Mouse (Mus musculus): ENCODE data around the gene Dnajc19. TPM values are rescaled to one million over a fixed set of nuclear protein-coding genes. Genes with fewer than 3 reads are reported as not detected.
"Not testable (repeated sequence)": the region's sequence is repeated elsewhere in the genome, so short reads cannot be mapped to it uniquely, and the experiment has no call there.

The Dnajc19 gene
- polyA plus RNA-seq, 1 experiment from 2014 or later: 133 TPM

DNA sequence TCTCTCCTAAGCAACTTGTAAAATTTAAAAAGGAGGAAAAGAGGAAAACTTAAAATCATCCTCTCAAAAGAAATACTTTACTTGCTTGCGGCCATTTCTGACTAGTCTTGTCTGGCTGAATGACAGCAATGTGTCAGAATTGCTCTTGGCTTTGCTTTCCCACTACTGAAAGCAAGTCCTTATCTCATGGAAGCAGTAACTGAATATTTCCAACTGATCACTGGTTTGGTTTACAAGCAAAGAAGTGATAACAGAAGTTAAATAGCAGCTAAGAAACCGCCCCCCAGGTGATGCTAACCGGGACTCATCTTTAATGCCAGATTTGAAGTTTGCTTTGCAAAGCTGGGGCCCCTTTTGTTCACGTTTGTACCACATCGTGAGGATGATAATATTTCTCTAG, 2.5 kb upstream of the Dnajc19 start:
- Histone ChIP-seq H3K27me3 (replicated peaks) (no peaks in the 10 kb centered on the region), H3K4me3 (replicated peaks) (no peak overlapping the region), H3K9me3 (replicated peaks) (no peaks in the 10 kb centered on the region), H3K4me1 (peaks cover 20% of the 10 kb centered on the region), H3K36me3 (no peaks in the 10 kb centered on the region; the same call in none of the 2 replicates), H3K4me2 (no peak overlapping the region), H3K9ac (replicated peaks) (no peak overlapping the region), H3K27ac (replicated peaks) (no peak overlapping the region)
- no peak for ATAC-seq (ENCODE audit: low FRiP score)
- 81% methylated on average over 5 of the region's 5 CpGs for WGBS

DNA sequence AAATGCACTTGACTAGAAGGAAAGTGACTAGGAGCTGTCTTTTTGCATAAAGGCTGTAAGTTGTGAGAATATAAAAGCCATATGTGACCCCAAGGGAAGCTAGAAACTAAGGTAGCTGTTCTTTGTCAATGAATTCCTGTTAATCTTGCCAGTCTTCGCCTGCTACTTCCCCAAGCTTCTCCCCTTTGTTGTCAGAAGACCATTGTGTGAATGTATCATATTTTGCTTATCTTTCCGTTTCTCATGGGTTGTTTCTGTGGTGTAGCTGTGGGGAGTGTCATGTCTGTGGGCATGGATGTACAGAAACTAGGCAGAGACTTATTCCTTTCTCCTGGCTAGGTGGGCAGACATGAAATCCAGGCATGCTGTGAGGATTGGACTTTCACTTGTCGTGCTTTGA, 808 bp upstream of the Dnajc19 start:
- H3K4me2 ChIP-seq: peak overlapping the region; percentile 59
- peak overlapping the region; percentile 75 for H3K4me3 ChIP-seq (replicated peaks)
- peaks cover 3% of the 10 kb centered on the region for H3K36me3 ChIP-seq
- H3K9me3 ChIP-seq (replicated peaks): no peaks in the 10 kb centered on the region
- H3K27me3 ChIP-seq (replicated peaks): no peaks in the 10 kb centered on the region
- 90% methylated on average over 3 of the region's 3 CpGs for WGBS
- ATAC-seq (ENCODE audit: low FRiP score): 0 out of 2 replicates have a peak, but pooled peaks have one; percentile 4
- H3K9ac ChIP-seq (replicated peaks): peak overlapping the region; percentile 80
- H3K27ac ChIP-seq (replicated peaks): peak overlapping the region; percentile 82
- H3K4me1 ChIP-seq: peaks cover 20% of the 10 kb centered on the region

DNA sequence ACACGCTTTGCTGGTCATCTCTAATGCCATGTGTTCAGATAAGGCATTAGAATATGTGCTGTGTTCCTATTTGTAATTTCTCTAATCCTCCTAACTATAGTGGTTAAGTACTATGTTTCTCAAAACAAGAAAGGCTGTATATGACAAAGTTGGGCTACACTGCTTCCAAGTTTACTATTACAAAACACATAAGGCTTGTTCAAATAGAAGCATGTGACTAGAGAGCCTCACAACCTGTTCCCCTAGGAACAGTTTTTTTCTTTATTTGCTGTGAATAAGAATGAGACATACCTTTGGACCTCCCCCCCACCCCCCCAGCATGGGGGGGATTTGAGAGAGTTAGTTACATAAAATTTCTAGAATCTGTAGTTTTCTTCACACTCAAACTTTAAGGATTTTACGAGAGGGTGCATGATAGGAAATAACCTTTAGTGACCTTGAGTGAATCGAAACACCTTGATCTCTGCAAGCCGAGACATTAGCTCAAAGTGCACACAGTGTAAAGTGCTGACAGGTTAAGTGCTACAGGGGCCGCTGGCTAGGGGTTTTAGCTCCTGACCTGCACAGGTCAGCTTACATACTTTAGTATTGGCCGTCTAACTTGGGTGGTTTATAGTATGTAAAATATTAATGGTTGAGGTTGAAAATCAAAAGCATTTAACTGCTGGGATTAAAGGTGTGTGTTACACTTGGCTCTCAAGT, 4.9 kb downstream of the Dnajc19 start:
- Histone ChIP-seq H3K4me3 (replicated peaks) (no peak overlapping the region), H3K36me3 (peaks cover 25% of the 10 kb centered on the region)
- WGBS: 90% methylated on average over 6 of the region's 6 CpGs

DNA sequence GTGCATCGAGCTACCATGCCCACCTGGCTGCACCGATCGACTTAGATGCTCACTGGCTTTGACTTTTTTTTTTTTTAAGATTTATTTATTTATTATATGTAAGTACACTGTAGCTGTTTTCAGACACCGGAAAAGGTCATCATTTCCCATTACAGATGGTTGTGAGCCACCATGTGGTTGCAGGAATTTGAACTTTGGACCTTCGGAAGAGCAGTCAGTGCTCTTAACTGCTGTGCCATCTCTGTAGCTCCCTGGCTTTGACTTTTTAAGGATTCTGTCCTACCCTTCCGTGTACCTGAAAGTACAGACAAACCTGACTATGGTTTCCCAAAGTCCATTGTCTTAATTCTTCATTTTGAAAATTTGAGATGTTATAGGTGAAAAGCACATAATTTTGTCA, 8.4 kb downstream of the Dnajc19 start:
- no peak overlapping the region for H3K9ac ChIP-seq (replicated peaks)
- H3K9me3 ChIP-seq (replicated peaks): no peaks in the 10 kb centered on the region
- no peak overlapping the region for H3K4me2 ChIP-seq
- no peaks in the 10 kb centered on the region for H3K4me1 ChIP-seq
- 96% methylated on average over 6 of the region's 6 CpGs for WGBS
- H3K4me3 ChIP-seq (replicated peaks): no peak overlapping the region
- ATAC-seq (ENCODE audit: low FRiP score): no peak
- H3K27ac ChIP-seq (replicated peaks): no peak overlapping the region
- peaks cover 26% of the 10 kb centered on the region for H3K36me3 ChIP-seq
- H3K27me3 ChIP-seq (replicated peaks): no peaks in the 10 kb centered on the region

More for the DNA sequence above, 4.9 kb downstream of the Dnajc19 start:
- no peak overlapping the region for H3K27ac ChIP-seq (replicated peaks)
- no peaks in the 10 kb centered on the region for H3K9me3 ChIP-seq (replicated peaks)
- H3K4me2 ChIP-seq: no peak overlapping the region
- H3K4me1 ChIP-seq: peaks cover 11% of the 10 kb centered on the region
- ATAC-seq (ENCODE audit: low FRiP score): no peak
- no peaks in the 10 kb centered on the region for H3K27me3 ChIP-seq (replicated peaks)
- H3K9ac ChIP-seq (replicated peaks): no peak overlapping the region

DNA sequence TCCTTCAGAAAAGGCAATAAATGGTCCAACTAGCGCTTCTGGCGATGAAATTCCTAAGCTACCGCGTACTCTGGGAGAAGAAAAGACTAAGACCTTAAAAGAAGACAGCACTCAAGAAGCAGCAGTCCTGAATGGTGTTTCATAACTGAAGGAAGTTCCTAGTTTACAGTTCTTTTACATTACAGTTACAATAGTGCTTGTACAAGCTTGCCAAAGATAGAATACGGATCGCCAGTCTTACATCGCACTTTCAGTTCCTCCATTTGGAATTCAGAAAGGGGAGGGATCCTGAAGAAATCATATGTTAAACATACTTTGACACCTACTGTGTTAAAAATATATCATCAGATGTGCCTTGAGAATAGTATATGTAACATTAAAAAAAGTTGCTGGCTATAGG, 12.2 kb downstream of the Dnajc19 start:
- not testable (repeated sequence) for H3K4me3 ChIP-seq (replicated peaks); H3K4me2 ChIP-seq; H3K27ac ChIP-seq (replicated peaks); ATAC-seq (ENCODE audit: low FRiP score); H3K4me1 ChIP-seq; H3K27me3 ChIP-seq (replicated peaks); H3K9ac ChIP-seq (replicated peaks); H3K9me3 ChIP-seq (replicated peaks)
- H3K36me3 ChIP-seq: peaks cover 14% of the 10 kb centered on the region
- WGBS: 90% methylated on average over 7 of the region's 7 CpGs

DNA sequence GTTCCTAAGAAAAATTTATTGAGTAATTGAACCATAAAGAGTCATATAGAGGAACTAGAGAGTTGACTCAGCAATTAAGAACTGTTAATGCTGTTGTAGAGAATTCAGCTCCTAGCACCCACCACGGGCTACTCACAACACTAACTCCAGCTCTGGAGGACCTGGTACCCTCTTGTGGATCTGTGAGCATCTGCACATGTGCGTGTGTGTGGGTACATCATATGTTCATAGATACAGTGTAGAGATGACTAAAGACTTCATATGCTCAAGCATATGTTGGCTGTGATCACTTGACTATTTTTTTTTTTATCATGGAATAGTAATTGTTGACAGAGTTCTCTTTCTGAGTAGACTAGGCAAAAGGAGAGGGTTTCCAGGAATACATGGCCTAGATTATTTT, 18.8 kb downstream of the Dnajc19 start:
- Histone ChIP-seq H3K9me3 (replicated peaks) (no peaks in the 10 kb centered on the region), H3K36me3 (peaks cover 23% of the 10 kb centered on the region)

DNA sequence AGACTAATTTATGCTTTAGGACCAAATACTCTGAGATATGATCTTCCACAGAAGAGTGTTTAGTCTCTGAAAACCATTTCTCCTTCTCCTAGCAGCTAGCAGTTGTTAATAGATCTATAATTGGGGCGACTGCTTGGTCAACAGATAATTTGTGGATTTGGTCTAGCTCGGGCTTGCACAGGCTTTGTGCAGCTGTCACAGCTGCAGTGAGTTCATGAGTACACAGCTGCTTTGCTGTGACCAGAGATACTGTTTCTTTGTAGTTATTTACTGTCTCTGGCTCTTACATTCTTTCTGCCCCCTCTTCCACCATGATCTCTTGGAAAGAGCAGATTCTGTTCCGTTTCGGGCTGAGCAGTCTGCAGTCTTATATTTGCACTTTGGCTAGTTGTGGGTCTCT, 39.1 kb downstream of the Dnajc19 start:
- no peak for ATAC-seq (ENCODE audit: low FRiP score)
- H3K27me3 ChIP-seq (replicated peaks): no peaks in the 10 kb centered on the region
- 86% methylated on average over 4 of the region's 4 CpGs for WGBS
- H3K27ac ChIP-seq (replicated peaks): no peak overlapping the region
- 0 out of 2 replicates have a peak, but pooled peaks cover 4% of the 10 kb centered on the region for H3K4me1 ChIP-seq
- H3K4me3 ChIP-seq (replicated peaks): no peak overlapping the region
- H3K9me3 ChIP-seq (replicated peaks): no peaks in the 10 kb centered on the region
- peaks cover 9% of the 10 kb centered on the region for H3K36me3 ChIP-seq
- no peak overlapping the region for H3K4me2 ChIP-seq
- no peak overlapping the region for H3K9ac ChIP-seq (replicated peaks)

More for the DNA sequence above, 18.8 kb downstream of the Dnajc19 start:
- H3K4me3 ChIP-seq (replicated peaks): no peak overlapping the region
- no peaks in the 10 kb centered on the region for H3K27me3 ChIP-seq (replicated peaks)
- WGBS: 94% methylated on average over 2 of the region's 2 CpGs
- H3K4me2 ChIP-seq: no peak overlapping the region
- H3K9ac ChIP-seq (replicated peaks): no peak overlapping the region
- no peak for ATAC-seq (ENCODE audit: low FRiP score)
- H3K27ac ChIP-seq (replicated peaks): no peak overlapping the region
- H3K4me1 ChIP-seq: no peaks in the 10 kb centered on the region

DNA sequence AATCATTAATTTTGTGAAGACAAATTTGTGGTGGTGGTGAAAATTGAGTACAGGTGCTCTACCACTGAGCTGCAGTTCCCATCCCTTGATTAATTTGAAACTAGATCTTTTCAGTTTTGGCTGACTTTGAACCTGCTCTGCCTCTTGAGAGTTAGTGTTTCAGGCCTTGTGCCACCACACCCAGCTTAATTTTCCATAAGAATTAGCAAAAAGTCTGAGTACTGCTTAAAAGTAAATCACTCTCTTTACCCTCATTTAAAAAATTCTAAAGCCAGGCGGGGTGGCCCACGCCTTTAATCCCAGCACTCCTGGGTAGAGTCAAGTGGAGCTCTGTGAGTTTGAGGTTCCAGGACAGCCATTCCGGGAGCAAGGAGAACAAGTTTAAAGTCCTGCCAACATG, 45.4 kb downstream of the Dnajc19 start:
- H3K36me3 ChIP-seq: no peaks in the 10 kb centered on the region
- peaks cover 15% of the 10 kb centered on the region; the same call in 1 of the 2 replicates for H3K4me1 ChIP-seq
- H3K9me3 ChIP-seq (replicated peaks): no peaks in the 10 kb centered on the region
- no peak overlapping the region for H3K9ac ChIP-seq (replicated peaks)
- H3K27me3 ChIP-seq (replicated peaks): no peaks in the 10 kb centered on the region
- H3K4me2 ChIP-seq: no peak overlapping the region
- H3K4me3 ChIP-seq (replicated peaks): no peak overlapping the region
- ATAC-seq (ENCODE audit: low FRiP score): no peak
- 89% methylated on average over 3 of the region's 3 CpGs for WGBS
- H3K27ac ChIP-seq (replicated peaks): no peak overlapping the region

DNA sequence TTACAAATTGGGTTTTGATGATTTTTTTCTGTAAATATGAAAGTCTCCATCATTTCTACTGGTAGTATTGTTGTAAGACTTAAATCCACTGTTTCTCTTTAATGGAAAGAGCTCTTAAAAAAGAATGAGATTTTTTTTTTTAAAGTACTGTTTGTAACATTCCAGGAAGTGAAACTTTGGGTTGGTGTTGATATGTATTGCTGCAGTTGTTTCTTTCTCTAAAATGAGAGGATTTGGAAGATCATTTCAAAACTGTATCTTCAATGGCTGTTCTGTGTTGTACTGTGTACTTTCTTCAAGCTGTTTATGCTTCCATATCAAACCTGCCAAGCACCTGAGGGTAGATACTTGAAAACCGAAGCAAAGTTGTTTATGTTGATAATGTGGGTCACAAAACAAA, 46.3 kb downstream of the Dnajc19 start:
- 82% methylated on average over 1 of the region's 1 CpGs for WGBS

DNA sequence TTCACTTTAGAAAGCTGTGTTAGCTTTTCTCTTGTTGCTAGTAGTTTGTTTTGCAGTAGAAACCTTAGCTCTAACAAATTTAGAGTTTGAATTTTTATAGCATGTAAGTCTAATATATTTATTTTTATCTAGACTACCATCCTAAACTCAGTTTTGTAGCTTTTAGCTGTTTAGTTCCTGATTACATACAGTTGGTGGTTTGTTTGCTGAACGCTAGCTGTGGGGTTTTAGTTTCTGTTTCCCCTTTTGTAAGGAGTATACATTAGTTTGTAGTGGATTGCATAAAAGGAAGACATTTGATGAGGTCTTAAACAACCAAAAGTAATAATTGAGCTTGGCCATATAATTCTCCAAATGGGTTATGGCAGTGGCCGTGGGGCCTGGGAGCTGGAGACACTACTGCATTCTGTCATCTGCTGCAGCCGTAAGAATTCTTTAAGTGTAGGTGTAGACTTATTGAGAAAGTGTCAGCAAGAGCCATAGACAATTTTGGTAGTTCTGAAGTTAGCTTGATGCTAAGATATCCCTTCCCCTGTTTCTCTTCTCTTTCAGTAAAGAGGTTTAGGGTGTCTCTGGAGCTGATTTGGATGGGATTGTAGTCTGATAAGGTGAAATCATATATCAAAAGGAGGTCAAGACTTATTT, 47.3 kb downstream of the Dnajc19 start:
- 77% methylated on average over 3 of the region's 3 CpGs for WGBS
- peaks cover 15% of the 10 kb centered on the region; the same call in 1 of the 2 replicates for H3K4me1 ChIP-seq
- H3K9me3 ChIP-seq (replicated peaks): no peaks in the 10 kb centered on the region
- no peaks in the 10 kb centered on the region for H3K27me3 ChIP-seq (replicated peaks)
- no peaks in the 10 kb centered on the region for H3K36me3 ChIP-seq
- no peak overlapping the region for H3K4me3 ChIP-seq (replicated peaks)
- H3K9ac ChIP-seq (replicated peaks): no peak overlapping the region
- no peak overlapping the region for H3K27ac ChIP-seq (replicated peaks)
- no peak for ATAC-seq (ENCODE audit: low FRiP score)
- no peak overlapping the region for H3K4me2 ChIP-seq

More for the DNA sequence above, 46.3 kb downstream of the Dnajc19 start:
- no peaks in the 10 kb centered on the region for H3K27me3 ChIP-seq (replicated peaks)
- no peaks in the 10 kb centered on the region for H3K9me3 ChIP-seq (replicated peaks)
- no peak overlapping the region for H3K27ac ChIP-seq (replicated peaks)
- no peaks in the 10 kb centered on the region for H3K36me3 ChIP-seq
- H3K4me2 ChIP-seq: no peak overlapping the region
- ATAC-seq (ENCODE audit: low FRiP score): no peak
- H3K4me3 ChIP-seq (replicated peaks): no peak overlapping the region
- H3K4me1 ChIP-seq: peaks cover 15% of the 10 kb centered on the region; the same call in 1 of the 2 replicates
- H3K9ac ChIP-seq (replicated peaks): no peak overlapping the region

DNA sequence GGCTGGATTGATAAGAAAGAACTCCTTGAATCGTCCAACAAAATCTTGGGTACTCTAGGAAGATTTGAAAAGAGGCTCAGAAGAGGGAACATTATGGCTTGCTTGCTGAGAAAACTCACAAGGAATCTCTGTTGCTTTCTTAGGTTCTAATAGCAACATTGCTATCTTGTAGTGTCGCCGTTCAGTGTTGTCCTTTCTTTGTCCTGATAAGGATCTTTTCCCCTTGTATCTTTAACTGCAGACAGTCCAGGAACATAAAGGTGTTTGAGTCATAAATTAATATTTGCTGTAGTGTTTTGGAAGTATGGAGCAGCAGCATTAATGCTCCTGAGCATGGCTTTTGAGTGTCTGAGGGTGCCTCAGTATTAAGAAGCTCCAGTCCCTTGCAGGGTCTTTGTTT, 50.5 kb downstream of the Dnajc19 start:
- WGBS: 89% methylated on average over 3 of the region's 3 CpGs
- Histone ChIP-seq H3K4me3 (replicated peaks) (no peak overlapping the region), H3K4me2 (no peak overlapping the region)

DNA sequence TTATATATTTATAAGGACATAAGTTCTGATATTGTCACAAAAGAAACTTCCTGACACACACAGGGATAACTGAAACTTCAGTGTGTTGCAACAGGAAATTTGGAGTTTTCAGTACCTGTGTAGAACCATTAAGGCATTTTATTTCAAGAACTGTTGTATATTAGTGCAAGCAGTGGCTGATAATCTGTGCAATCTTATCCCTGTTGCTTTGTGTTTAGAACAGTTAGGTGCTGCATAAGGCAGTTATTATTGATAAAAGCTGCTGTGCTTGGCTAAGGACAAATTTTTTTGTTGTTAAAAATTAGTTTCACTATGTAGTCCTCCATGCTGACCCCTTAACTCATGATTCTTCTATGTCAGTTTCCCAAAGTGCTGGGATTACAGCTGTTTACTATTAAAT, 52.2 kb downstream of the Dnajc19 start:
- no peak overlapping the region for H3K27ac ChIP-seq (replicated peaks)
- ATAC-seq (ENCODE audit: low FRiP score): no peak
- peaks cover 2% of the 10 kb centered on the region; the same call in 1 of the 2 replicates for H3K4me1 ChIP-seq
- H3K36me3 ChIP-seq: no peaks in the 10 kb centered on the region
- no peak overlapping the region for H3K4me2 ChIP-seq
- H3K27me3 ChIP-seq (replicated peaks): no peaks in the 10 kb centered on the region
- no peak overlapping the region for H3K9ac ChIP-seq (replicated peaks)
- no peaks in the 10 kb centered on the region for H3K9me3 ChIP-seq (replicated peaks)
- no peak overlapping the region for H3K4me3 ChIP-seq (replicated peaks)

More for the DNA sequence above, 50.5 kb downstream of the Dnajc19 start:
- H3K4me1 ChIP-seq: peaks cover 6% of the 10 kb centered on the region; the same call in 1 of the 2 replicates
- ATAC-seq (ENCODE audit: low FRiP score): no peak
- no peaks in the 10 kb centered on the region for H3K36me3 ChIP-seq
- H3K27ac ChIP-seq (replicated peaks): no peak overlapping the region
- H3K27me3 ChIP-seq (replicated peaks): no peaks in the 10 kb centered on the region
- no peak overlapping the region for H3K9ac ChIP-seq (replicated peaks)
- no peaks in the 10 kb centered on the region for H3K9me3 ChIP-seq (replicated peaks)
